Mouse (Mus musculus) heart, adult 11 months (tissue): Measurements from ENCODE around the gene Usp53.

Experiments used
- DNase-seq: peaks from one replicate; pipeline ENCODE4 v3.0.0; 2022

Usp53 gene

DNA sequence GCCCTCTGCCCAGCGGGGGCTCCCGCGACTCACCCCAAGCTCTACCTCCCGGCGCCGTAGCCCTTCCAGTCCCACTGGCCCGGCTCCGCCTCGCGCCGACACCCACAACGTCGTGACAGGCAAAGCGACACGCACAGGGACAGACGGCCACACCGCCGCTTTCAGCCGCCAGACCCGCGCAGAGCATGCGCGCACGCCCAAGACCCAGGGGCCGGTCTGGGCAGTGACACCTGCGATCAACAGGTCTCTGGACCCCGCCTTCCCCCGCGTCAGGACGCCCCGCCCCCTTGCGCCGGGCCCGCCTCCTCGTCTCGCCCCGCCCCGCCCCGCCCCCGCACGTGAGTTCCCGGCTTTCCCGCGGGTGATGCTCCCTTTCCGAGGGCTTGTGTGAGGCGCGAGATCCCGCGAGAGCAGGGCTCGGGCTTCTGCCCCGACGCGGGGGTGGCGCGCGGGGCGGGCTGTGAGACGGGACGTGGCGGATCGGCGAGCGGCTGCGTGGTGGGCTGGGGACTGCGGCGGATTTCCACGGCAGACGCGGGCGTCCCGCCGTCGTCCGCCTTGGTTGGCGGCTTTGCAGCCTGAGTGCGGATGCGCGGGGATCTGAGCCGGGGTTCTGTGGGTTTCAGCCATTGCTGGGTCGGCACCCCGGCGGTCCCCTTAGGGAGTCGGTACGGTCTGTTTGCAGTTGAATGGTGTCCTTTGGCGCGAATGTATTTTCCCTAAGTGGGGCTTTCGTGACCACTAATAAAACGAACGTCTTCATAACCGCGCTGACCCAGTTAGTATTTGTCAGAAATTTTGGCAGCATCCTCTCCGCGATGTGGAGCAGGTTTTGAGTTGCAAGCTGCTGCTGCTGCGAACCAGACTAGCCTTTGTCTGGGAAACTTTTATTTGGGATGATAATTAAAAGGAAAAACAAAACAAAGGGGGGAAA lies at the start of gene Usp53:
Usp53 (minus strand) TSS at position 262 of the 934 bp plus-strand sequence.
- peak; percentile 100 for DNase-seq

DNA sequence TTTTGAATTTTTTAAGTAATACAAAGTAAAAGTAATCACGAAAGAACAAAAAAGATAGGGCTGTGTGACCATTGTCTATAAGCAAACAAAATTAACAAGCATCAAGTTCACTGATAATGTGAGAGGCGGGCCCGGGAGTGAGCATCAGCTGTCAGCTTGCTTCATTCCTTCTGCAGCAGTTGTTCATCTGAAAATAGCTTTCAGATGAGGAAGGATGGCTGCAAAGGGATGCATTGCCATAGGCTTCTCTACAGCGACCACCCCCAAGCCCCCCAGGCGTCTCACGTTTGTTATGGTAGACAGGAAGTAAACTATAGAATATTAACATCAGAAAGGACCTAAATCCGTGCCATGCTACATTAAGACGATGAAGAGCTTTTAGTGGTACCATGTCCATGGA lies 49.5 kb upstream of the Usp53 start:
- no peak for DNase-seq

DNA sequence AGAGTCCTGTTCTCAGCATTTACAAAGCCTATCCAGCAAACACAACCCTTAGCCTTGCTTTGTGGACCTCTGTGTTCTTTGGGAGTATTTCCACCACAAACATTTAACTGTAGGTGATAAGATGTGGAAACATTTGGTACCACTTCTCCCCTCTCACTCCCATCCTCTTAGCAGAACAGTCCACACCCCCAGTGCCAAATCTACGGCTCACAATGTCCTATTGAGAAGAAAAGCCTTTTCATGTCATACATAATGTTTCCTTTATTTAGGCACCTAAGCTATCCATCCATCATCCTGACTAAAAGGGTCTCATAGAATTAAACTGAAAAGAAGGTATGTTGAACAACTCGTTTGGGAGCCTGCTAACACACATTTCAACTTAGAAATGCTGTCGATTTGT lies 41.3 kb upstream of the Usp53 start:
- DNase-seq = no peak

DNA sequence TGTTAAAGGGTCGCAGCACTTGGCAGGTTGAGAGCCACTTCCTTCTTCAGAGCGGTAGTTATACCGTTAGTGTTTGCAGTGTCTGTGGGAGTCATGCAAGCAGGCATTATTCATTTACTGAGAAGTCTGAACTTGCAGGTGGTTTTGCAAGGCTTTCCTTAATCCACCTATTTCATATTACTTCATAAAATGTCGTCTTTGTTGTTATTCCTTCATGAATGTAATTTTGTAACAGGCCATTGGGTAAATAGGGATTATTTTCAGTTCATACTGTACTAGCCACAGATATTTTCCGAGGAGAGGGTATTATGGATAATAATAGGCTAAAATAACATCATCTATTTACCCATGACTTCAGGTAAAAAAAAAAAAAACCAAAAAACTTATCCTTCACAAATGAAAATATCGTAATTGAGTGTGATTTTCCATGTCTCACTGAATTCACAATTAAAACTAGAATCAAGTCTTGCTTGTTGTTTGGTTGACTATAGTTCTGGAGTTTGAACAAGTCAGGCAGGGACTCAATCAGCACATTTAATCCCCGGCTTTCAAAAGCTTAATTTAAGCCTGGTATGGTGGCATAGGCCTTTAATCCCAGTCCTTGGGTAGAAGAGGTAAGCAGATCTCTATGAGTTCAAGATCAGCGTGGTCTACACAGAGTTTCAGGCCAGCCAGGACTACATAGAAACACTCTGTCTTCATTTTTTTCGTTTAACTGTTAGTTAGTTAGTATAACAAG lies 40.4 kb upstream of the Usp53 start:
- no peak for DNase-seq

DNA sequence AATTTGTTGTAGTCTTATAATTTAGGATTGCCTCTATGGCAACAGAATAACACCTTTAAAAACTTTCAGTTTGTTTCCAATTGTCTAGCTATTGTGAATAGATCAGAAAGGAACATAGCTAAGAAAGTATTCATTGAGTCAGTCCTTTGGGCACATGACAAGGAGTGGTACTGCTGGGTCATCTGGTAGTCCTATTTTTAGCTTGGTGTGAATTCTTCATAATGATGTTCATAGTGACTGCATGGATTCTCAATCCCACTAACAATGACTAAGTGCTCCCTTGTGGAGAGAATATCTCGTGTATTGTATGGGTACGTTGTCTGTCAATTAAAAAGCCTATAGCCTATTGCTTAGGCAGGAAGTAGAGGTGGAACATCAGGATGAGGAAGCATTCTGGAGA lies 34.5 kb upstream of the Usp53 start:
- peak; percentile 63 for DNase-seq

DNA sequence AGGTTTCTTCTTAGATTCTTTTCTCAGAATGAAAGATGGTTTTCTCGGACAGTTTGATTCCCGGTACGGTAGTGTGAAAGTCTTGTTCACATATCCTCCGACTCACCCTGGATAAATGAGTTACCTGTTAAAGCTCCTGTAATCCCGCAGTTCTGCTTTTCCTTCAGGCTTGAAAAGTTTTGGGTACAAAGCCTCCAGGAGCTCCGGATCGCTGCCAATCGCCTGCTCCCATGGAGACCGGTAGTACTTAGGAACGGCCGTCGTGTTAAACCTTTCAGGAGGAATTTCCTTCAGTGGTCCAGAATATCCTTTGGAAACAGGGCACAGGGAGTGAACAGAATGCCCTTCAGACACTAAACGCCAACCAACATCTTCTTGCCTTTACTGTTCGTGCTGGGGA lies 29.2 kb upstream of the Usp53 start:
- DNase-seq = no peak

DNA sequence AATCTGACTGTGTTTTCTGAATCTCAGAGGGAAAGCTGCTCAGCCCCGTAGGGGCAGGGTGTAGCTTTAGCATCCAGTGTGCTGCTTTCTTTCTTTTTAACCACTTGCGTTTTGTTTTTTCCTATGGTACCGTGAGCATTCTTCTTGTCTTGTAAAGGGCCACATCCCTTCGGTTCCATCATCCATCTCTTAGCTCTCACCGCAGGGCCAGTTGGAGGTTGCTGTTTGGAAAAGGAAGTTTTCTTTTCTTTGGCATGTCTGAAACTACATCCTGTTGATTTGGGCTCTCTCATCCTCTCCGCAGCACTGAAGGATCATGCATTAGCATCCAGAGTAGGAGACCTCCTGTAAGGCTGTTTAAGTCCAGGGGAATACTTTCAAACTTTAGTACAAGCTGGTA lies 25.1 kb upstream of the Usp53 start:
- peak; percentile 90 for DNase-seq

DNA sequence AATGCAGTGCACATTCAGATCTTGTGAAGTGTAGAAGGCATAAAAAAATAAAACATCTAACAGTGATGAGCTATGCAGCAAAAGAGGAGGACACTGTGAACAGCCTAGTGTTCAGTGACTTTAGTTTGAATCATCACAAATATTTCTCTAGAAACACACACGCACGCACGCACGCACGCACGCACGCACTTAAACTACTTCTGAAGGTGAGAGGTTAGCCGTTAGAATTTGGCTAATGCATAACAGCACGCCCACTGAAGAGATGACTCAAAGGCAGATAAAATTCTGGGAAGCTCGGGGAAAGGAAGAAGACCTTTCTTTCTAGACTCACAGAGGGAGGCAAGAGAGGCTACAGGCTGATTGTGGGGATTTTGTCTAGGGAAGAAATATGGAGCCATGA lies 23.1 kb upstream of the Usp53 start:
- no peak for DNase-seq

DNA sequence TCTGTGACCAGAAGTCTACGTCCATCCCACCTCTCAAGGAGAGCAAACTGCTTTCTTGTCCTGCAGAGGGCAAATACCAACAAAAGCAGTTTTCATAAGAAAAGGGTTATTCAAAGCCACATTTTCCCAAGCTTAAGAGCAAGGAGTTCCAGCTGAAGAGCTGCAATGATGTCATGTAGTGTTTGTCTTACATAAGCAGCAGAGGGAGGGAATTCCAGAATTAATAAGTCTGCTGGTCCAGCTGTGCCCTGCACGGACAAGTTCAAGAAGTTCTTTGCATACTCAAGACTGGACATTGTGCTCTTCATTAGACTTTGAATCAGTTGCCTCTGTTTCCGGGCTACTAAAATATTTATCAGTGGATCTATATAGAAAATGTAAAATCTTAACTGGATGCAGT lies 16.7 kb upstream of the Usp53 start:
- peak; percentile 82 for DNase-seq

DNA sequence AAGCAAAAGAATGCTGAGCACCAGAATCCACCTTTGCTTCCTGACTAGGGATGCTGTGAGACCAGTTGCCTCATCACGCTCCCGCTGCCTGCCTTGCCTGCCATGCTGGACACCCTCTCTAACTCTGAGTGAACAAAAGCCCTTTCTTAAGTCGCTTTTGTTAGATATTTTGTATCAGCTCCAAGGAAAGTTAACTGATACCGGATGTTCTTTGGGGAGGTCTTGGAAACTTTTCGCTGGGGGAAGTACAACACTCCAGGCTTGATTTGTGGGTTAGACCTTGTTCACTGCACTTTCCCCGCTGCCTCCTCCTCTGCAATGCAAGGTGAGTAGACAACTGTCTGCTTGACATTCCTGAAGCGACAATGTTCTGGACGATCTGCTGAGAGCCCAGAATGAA lies 14.2 kb upstream of the Usp53 start:
- DNase-seq = no peak

DNA sequence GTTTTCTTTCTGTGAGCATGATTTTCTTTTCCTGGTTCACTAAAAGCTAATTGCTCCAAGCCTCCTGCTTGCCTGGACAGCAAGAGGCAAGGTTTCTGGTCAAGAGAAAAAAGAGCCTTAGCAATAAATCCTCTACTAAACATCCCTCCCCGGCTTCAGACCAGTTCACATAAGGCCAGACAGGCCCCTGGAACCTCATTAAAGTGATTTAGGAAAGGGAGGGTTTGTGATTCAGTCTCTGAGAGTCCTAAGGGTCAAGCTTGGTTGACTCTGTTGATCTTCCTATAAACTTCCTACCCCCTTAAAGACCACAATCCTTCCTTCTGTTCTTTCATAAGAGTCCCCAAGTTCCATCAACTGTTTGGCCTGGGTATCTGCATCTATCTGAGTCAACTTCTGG lies 12.7 kb upstream of the Usp53 start:
- no peak for DNase-seq

DNA sequence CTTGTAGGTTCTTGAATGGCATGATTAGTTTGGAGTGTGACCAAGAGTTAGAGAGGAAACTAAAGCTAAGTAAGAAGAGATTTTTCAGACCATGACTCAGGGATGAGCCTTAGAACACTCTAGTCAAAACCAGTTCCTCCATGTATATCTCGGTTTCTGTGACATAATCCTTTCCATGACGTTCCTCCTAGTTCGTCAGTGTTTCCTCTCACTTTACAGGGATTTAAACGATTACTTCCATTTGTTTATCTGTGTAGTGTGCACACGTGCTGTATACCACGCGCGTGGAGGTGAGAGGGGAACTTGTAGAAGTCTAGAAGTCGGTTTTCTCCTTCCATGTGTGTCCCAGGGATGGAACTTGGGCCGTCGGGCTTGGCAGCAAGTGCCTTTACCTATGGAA lies 2.6 kb upstream of the Usp53 start:
- no peak for DNase-seq

DNA sequence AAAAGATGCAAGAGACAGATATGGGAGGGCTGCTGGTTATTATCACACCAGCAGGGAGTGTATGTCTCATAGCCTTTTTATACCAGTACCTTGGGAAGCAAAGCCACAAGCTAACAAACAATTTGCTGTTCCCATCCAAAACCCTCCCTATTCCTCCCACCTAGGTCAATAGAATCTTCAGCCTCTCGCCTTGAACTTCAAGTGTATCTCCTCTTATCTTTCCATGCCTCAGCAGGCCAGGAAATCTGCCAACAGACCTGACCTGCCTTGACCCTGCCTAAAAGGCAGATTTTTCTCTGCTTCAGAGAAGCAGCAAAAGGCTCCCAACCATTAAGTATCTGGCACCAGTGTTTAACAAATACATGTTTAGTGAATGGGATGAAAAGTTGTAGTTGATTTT lies 2.1 kb upstream of the Usp53 start:
- no peak for DNase-seq

DNA sequence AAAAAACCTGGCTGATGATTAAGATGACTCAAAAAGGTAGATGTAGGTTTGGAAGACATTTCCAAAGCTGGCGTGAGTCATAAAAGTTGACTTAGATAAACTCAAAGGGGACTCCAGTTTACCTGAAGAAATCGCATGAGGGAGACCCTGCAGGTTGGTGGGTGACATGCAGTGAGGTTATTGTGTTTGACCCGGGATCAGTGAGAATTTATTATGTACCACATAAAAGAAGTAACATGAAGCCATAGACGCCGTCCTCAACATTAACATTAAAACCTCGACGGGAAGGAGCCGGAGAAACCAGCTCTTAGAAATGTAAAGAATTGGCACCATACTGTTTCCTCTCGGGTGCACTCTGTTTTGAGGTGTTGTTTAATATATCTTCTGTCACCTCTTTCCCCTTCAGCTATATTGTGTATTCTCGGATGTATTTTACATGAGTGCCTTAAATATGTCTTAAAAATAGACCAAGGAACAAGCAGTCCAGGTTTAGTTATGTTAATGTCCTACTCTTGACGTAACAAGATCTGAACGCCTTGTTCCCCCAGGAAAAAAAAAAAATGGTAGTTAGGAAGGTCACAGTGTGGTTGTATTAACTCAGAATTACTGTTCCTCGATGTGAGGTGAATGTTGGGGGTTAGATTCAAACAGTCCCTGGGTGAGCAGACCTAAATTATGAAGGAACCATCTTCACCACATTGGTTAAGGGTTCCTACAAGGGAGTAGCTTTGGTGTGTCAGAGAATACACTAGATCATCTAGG lies 1.1 kb upstream of the Usp53 start:
- no peak for DNase-seq

DNA sequence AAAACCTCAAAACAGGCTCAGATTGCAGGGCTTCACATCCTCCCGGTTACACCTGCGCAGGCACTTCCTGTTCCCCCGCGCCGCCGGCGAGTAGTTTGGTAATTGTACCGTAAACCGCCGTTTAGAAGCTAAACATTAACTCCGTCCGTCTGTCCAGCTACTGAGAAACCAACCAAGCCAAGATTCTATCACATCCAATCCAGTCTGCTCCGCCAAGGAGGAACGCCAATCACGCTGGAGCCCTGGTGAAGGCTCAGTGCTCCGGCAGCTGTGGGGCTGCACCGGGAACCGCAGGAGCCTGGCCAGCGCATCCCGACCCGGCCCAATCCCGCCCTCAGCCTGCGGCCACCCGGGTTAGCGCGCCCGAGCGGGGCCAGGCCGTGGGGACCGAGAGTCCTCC lies 461 bp downstream of the Usp53 start:
- no peak for DNase-seq

DNA sequence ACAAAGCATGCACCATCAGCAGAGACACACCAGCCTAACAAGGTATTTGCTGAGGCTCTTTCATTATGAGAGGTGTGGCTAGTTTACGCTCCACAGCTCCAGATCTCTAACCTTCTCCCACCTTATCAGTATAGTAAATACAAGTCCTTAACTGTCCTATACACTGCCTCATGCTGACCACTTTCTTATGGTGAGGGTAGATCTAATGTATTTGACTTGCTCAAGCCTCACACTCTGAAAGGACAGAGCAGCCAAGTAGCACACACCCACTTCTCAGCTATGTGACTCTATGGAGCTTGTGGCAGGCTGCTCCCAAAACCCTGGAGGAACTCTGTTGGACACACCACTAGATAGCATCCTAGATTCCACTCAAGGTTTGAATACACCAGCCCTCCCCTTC lies 8.3 kb downstream of the Usp53 start:
- peak; percentile 63 for DNase-seq

DNA sequence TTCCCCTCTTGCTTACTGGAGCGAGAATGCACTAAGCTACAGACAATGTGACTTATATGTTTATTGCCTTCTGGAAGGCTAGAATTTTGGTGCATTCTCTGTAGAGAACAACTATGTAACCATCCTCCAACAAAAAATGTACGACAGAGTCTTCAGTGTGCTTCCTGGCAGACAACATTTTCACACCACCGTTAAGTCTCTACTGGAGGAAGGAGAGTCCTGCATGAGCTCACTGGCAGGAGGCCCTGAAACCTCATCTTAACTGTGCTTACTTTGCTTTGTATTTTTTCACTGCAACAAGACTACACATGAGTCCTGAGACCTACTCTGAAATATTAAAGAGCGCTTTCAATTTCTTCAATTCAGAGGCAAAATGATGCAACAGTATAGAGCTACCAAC lies 8.9 kb downstream of the Usp53 start:
- DNase-seq = no peak

DNA sequence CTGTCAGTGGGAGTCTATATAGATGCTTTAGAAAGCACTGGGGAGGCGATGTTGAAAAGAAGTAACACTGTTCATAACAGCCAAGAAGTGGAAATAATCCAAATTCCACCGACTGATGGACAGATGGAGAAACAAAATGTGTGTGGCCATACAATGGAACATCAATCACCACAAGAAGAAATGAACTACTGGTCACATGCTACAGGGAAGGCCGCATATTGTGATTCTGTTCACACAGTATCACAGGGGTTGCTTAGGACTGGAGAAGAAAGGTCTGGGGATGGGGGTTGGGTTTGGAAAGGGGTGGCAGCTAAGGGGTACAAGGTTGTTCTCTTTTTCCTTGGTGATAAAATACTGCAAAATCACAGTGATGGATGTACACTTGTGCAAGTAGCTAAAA lies 9.5 kb downstream of the Usp53 start:
- DNase-seq = no peak

DNA sequence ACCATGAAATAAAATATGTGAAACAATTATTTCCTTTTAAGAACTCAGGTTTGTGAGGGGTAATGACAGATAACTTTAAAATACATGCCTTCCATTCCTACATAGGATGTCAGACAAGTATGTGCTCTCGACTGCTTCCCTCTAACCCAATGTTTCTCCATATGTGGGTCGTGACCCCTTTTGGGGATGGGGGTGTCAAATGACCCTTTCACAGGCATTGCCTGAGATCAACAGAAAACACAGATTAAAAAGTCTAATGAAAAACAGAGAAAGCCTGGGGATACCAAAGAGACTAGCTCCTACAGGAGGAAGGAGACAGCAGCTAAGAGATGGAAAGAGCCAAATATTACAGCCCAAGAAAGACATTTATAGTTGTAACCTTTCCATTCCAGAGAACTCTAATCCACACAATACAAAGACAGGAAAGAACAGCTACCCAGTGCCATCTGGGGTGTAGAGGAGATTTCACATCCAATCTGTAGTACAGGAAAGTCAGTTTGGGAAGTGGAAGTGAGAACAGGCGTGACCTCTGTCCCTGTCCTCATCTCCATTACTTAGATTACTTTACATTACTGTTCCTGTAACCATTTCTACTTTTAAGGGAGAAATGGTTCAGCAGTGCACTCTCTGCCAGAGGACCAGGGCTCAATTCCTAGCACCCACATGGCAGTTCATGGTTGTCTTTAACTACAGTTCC lies 12.0 kb downstream of the Usp53 start:
- peak; percentile 80 for DNase-seq

DNA sequence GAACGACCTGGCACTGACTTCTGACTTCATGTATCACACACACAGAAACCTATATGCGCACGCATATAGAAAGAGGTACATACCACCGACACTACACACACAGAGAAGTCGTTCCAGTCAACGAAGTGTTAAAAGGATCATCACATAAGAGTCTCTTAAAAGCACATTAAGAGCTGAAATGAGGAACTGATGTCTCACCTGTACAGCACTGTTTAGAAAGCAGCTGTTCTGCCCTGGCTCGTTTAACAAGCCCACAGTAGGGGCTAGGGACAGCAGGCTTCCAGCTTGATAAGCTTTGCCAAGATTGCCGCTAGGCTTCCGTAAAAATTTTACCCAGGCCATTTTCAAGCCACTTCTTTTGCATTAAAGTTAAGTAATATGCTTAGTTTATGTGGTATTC lies 15.9 kb downstream of the Usp53 start:
- DNase-seq = peak; percentile 64

DNA sequence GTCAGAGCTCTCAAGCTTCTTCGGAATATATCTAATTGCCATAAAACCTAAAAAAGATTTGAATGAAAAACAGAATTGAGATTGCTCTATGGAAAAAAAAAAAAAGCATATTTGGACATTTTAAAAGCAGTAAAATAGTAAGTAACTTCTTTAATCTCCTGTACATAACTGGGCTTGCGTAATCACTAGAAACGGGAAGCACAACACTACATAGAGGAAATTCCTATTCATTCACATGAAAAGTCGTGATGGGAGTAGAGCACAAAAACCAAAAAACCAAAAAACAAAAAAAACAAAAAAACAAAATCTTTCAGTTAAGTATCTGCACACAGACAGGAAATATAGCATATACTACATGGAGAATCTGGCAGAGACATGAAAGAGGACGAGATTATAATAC lies 20.0 kb downstream of the Usp53 start:
- no peak for DNase-seq

DNA sequence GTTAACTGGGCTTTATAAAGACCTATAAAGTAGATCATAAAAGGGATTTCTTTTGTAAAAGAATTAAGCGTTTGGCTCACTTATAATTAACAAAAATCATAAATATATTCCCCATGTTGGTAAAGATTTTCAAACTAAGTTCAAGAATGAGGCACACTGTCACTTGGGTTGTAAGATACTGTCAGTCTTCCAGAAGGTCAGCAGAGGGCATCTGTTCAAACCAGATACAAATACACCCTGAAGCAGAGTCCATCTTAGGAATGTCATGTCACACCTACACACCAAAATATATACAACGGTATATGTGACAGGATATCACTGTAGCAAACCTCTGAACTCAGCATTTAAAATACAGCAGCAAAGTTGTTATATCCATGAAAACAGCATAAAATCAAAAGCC lies 34.2 kb downstream of the Usp53 start:
- DNase-seq = no peak

DNA sequence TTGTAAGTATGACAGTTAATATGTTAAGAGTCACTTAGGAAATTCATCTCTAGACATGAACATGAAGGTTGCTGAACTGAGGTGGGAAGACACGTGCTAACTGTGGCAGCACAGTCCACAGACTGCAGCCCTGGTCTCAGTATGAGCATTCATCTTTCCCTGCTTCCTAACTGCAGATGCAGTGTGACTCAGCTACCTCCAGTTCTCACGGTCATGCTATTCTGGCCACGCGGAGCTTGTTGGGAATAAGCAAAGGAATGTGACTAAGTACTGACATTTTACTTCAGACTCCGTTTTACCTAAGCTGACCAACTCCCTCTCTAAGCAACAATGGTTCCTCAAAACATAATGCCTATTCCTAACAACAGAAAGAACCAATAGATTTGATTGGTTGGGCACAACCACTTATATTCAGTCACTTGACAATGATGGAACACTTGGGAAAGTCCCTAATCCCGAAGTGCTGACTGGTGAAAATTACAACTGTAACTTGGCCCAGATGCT lies 40.9 kb downstream of the Usp53 start:
- no peak for DNase-seq
